Mouse (Mus musculus) brain, embryonic 14.5 days (tissue): ENCODE results near the gene Sec61g.

Experiments
- CTCF ChIP-seq: fragments of 200-500 bp; IDR thresholded peaks from 2 replicates; pipeline ENCODE4 v1.5.1; 2012; ENCODE audit warnings: inconsistent platforms, mild to moderate bottlenecking, moderate library complexity, borderline replicate concordance; ENCODE audit not compliant: insufficient read depth, insufficient read length; ENCODE audit errors: extremely low read depth
- POLR2A ChIP-seq: fragments of 200-500 bp; IDR thresholded peaks from 2 replicates; pipeline ENCODE4 v1.6.1; 2012; ENCODE audit warnings: mild to moderate bottlenecking, inconsistent platforms, borderline replicate concordance; ENCODE audit not compliant: poor library complexity, insufficient read depth, insufficient read length, severe bottlenecking; ENCODE audit errors: extremely low read depth

DNA sequence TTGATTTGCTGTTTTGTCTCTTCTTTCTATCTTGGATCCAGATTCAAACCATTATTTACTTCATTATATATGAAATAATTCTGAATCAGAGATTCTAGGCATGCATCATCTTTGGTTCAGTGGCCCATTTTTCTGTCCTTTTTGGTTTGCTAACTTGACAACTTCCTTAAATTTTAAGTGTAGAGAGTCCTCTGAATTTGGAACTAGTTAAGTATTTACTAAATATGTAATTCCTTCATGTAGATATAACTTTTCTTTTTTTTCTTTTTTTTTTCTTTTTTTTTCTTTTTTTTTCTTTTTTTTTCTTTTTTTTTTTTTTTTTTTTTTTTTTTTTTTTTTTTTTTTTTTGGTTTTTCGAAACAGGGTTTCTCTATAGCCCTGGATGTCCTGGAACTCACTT, 29.1 kb upstream of the Sec61g start:
- TF ChIP-seq POLR2A (no peak), CTCF (no peak)
